Mouse (Mus musculus) adrenal gland, postnatal 4 days (tissue): Measurements from ENCODE around the gene Gm4871. TPM values are rescaled to one million over a fixed set of nuclear protein-coding genes. Genes with fewer than 3 reads are reported as not detected.

ENCODE experiments used
- DNase-seq, 2 experiments: peaks; one replicate each; pipeline ENCODE4 v3.0.0; 2021 to 2022; ENCODE audit warnings: low spot score in 2 of 2, mixed read lengths in 2 of 2
- total RNA-seq, 2 experiments: library from RNA; stranded (reverse); gene quantifications; 2 replicates each; pipeline ENCODE4 v1.2.3; 2021

Gm4871 gene
- total RNA-seq, 2 experiments from 2014 or later = not detected

DNA sequence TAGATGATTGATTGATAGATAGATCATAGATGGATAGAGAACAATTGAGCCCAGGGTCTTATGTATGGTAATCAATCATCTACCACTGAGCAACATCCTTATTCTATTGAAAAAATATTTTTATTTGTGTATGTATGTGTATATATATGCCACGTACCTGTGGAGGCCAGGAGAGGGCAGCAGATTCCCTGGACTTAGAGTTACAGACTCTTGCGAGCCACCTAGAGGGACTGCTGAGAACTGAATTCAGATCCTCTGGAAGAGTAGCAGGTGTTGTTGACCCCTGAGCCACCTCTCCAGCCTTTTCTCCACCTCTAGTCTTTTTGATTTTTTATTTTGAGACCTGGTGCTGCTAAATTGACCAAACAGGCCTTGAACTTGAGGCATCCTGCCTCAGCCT is 34.1 kb downstream of the Gm4871 start:
- no peak for DNase-seq

DNA sequence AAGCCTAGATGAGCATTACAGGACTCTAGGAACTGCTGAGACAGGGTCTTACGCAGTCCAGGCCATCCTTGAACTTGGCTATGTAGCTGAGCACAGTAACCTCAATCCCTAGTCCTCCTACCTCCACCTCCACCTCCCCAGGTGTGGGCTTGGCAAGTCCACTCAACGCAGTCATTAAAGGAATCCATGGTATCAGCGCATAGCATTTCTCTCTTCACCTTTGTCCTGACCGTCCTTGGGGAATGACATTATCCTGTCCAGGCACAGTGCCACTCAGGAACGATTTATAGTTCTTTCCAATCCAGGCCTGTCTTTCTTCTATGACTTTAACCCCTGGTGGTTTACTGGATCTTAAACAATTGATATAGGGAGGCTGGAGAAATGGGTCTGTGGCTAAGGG is 42.1 kb downstream of the Gm4871 start:
- DNase-seq = no peak

GRCm38 (mm10) chr5:144990051-144990450 is 42.5 kb downstream of the Gm4871 start:
- no peak for DNase-seq

DNA sequence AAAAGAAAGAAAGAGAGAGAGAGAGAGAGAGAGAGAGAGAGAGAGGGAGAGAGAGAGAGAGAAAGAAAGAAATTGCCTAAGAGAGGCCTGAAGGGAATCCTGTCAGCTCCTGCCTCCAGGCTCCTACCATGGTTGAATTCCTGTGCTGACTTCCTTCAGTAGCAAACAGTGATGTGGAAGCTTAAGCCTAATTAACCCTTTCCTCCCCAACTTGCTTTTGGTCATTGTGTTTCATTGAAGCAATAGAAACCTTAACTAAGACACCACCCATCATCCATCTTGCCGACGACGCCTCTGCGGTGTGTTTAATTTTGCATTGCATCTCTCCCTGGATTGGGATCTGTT is 43.5 kb downstream of the Gm4871 start:
- no peak for DNase-seq

DNA sequence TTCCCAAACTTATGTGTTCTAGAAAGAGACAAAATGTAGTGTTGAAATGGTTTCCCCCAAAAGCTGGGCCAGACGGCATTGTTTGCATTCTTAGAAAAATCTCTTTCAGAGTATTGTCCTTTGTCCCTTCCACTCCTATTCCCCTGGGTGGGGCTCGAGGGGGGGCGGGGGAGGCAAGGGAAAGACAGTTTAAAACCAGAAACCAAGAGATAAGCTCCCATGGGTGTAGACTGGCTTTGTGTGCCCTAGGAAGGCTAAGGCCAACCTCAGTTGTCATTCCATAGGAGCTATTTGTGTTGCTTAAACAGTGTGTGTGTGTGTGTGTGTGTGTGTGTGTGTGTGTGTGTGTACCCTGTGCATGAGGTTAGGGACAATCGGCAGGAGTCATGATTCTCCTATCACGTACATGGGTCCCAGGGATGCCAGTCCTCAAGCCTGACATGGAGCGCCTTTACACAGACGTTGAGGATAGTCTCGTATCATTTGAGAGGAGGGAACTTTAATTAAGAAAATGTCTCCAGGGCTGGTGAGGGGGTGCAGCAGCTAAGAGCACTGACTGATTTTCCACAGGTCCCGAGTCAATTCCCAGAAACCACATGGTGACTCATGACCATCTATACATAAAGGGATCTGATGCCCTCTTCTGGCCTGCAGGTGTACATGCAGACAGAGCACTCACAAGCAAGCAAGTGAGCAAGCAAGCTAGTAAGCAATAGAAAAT is 44.1 kb downstream of the Gm4871 start:
- DNase-seq = no peak

DNA sequence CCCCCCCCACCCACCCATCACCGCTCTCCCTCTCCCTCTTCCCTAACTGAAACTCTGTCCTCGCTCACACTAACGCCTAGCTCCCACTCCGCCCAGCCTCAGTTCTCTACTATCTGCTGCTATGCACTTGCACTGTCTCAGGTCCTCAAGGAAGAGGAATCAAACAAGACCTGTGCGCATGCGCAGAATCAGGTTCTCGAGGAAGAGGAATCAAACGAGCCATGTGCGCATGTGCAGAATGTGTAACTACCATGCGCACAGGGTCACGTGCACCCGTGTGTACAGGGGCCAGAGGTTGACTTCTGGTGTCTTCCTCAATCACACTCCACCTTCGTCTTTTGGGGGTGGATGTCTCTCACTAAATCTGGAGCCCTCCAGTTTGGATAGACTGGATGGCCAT is 45.0 kb downstream of the Gm4871 start:
- no peak for DNase-seq

DNA sequence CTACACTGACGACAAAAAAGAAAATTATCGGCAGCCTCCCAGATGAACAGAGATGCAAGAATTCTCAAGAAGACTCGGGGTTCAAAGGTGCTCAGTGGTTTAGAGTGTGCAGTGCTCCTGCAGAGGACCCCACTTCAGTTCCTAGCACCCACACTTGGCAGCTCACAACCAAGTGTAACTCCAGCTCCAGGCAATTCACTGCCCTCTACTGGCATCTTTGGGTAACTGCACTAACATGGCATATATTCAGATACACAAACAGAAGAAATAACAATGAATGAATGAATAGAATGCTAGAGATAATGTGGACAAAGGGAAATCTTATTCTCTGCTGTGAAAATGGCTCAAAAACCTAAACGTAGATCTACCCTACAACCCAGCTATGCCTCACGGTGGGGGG is 47.7 kb downstream of the Gm4871 start:
- no peak for DNase-seq

GRCm38 (mm10) chr5:144983227-144983626 is 49.3 kb downstream of the Gm4871 start:
- no peak for DNase-seq

Other genes starting within 250 kb of the Gm4871 start
- gene Smurf1, start 66.9 kb downstream of the Gm4871 start, total RNA-seq = 10 to 100 TPM; 24.7 to 28.4 TPM
- gene 1700018F24Rik, start 10.2 kb upstream of the Gm4871 start, total RNA-seq = not detected
- 100 to 1,000 TPM; 114 to 121 TPM for gene Arpc1a, start 51.1 kb upstream of the Gm4871 start, total RNA-seq
- gene Kpna7, start 51.3 kb upstream of the Gm4871 start, total RNA-seq = not detected
- gene Arpc1b, start 81.5 kb upstream of the Gm4871 start, total RNA-seq = 100 to 1,000 TPM; 226 to 243 TPM
- 100 to 1,000 TPM; 106 to 108 TPM for gene Pdap1, start 107.5 kb upstream of the Gm4871 start, total RNA-seq
- 100 to 1,000 TPM; 106 to 113 TPM for gene Bud31, start 107.6 kb upstream of the Gm4871 start, total RNA-seq
- gene Ptcd1, start 134.4 kb upstream of the Gm4871 start, total RNA-seq = 10 to 100 TPM; 29.2 to 32.0 TPM
- gene Cpsf4, start 134.5 kb upstream of the Gm4871 start, total RNA-seq = 10 to 100 TPM; 28.0 to 29.0 TPM
- gene Atp5j2, start 159.3 kb upstream of the Gm4871 start, total RNA-seq = 100 to 1,000 TPM; 367 to 390 TPM
- 10 to 100 TPM; 14.0 to 14.7 TPM for gene Zkscan14, start 169.1 kb upstream of the Gm4871 start, total RNA-seq
- 10 to 100 TPM; 16.2 to 16.8 TPM for gene Zkscan5, start 171.8 kb upstream of the Gm4871 start, total RNA-seq
- gene Zfp655, start 199.0 kb upstream of the Gm4871 start, total RNA-seq = 10 to 100 TPM; 48.1 to 53.2 TPM
- 10 to 100 TPM; 26.5 to 29.3 TPM for gene Zscan25, start 247.7 kb upstream of the Gm4871 start, total RNA-seq